Mouse (Mus musculus) stomach, embryonic 14.5 days (tissue): ENCODE results near the gene Hes7. TPM values are rescaled to one million over a fixed set of nuclear protein-coding genes. Genes with fewer than 3 reads are reported as not detected.

ENCODE experiments used
- ATAC-seq: fragments of 200-750 bp; cut with Nextera tagmentation; 2 replicates; pipeline ENCODE4 v1.8.0; 2017; ENCODE audit warnings: low read depth, moderate TSS enrichment; ENCODE audit not compliant: insufficient number of reproducible peaks, insufficient read depth, low FRiP score
- H3K27ac ChIP-seq: fragments of 300-500 bp; sonication (generic); 2 replicates; pipeline ENCODE4 v1.5.1; 2014; ENCODE audit warnings: mild to moderate bottlenecking, low read length, moderate library complexity, mixed read lengths
- H3K27me3 ChIP-seq: fragments of 300-500 bp; sonication (generic); 2 replicates; pipeline ENCODE4 v1.6.1; 2014; ENCODE audit warnings: low read length, control low read depth, mixed read lengths; ENCODE audit not compliant: control insufficient read depth, insufficient read depth
- H3K36me3 ChIP-seq: fragments of 300-500 bp; sonication (generic); 2 replicates; pipeline ENCODE4 v1.6.1; 2014; ENCODE audit warnings: mild to moderate bottlenecking, control low read depth, low read length, moderate library complexity, mixed read lengths; ENCODE audit not compliant: control insufficient read depth, insufficient read depth
- H3K4me1 ChIP-seq: fragments of 300-500 bp; sonication (generic); 2 replicates; pipeline ENCODE4 v1.6.1; 2014; ENCODE audit warnings: low read length, control low read depth, mixed read lengths; ENCODE audit not compliant: control insufficient read depth, insufficient read depth
- H3K4me2 ChIP-seq: fragments of 300-500 bp; sonication (generic); replicated peaks from 2 replicates; pipeline ENCODE4 v1.6.1; 2014; ENCODE audit warnings: low read depth, low read length, control low read depth
- H3K4me3 ChIP-seq: fragments of 300-500 bp; sonication (generic); 2 replicates; pipeline ENCODE4 v1.5.1; 2014; ENCODE audit warnings: low read depth, low read length, control low read depth
- H3K9ac ChIP-seq: fragments of 300-500 bp; sonication (generic); replicated peaks from 2 replicates; pipeline ENCODE4 v1.6.1; 2014; ENCODE audit warnings: low read depth, mild to moderate bottlenecking, control low read depth, low read length, moderate library complexity, mixed read lengths
- H3K9me3 ChIP-seq: fragments of 300-500 bp; sonication (generic); 2 replicates; pipeline ENCODE4 v1.6.1; 2016; ENCODE audit warnings: low read depth, low read length, control low read depth; ENCODE audit not compliant: control insufficient read depth
- WGBS: fragments of 180-500 bp; shearing (Covaris S2); extraction: QIAGEN DNeasy Blood & Tissue Kit; methylation state at CpG from one replicate; pipeline ENCODE4 v1.1.7; 2014; 5-methylcytosine and 5-hydroxymethylcytosine counted together
- polyA plus RNA-seq: library from polyadenylated mRNA; unstranded; fragments of >200 nt; fragmentation: Nextera tagmentation; extraction: Ambion mirVana; gene quantifications from 2 replicates; pipeline ENCODE4 v1.2.1, GENCODE M21; 2014

Hes7 gene
- polyA plus RNA-seq, 1 experiment from 2014 or later, result 0.54 TPM

GRCm38 (mm10) chr11:69123693-69124497 lies 3.7 kb downstream of the Hes7 start:
- Histone ChIP-seq H3K9ac (peak overlapping the region; percentile 25; the same call in 1 of the 2 replicates), H3K27ac (peak overlapping the region; percentile 80), H3K36me3 (no peaks in the 10 kb centered on the region), H3K27me3 (no peaks in the 10 kb centered on the region), H3K4me3 (peak overlapping the region; percentile 70), H3K4me2 (peak overlapping the region; percentile 94), H3K4me1 (peaks cover 16% of the 10 kb centered on the region), H3K9me3 (no peaks in the 10 kb centered on the region)
- WGBS, result under 1% methylated on average over 31 of the region's 31 CpGs
- peak; percentile 53; the same call in 1 of the 2 replicates for ATAC-seq

- Histone ChIP-seq H3K27ac (no peak overlapping the region), H3K9me3 (no peaks in the 10 kb centered on the region), H3K9ac (no peak overlapping the region), H3K4me1 (peaks cover 11% of the 10 kb centered on the region), H3K4me2 (0 out of 2 replicates have a peak overlapping the region, but pooled peaks have one; percentile 94), H3K4me3 (peak overlapping the region; percentile 70), H3K36me3 (no peaks in the 10 kb centered on the region), H3K27me3 (no peaks in the 10 kb centered on the region)
- ATAC-seq, result peak; percentile 16; the same call in 1 of the 2 replicates
- WGBS, result 2% methylated on average over 3 of the region's 3 CpGs
These were observed 4.3 kb downstream of the Hes7 start for GRCm38 (mm10) chr11:69124498-69124847.

- WGBS, result under 1% methylated on average over 24 of the region's 24 CpGs
- H3K27ac ChIP-seq, result peak overlapping the region; percentile 56
- ATAC-seq, result peak; percentile 25
These were observed 5.0 kb downstream of the Hes7 start for GRCm38 (mm10) chr11:69125041-69125851.

GRCm38 (mm10) chr11:69125852-69125918 lies 5.5 kb downstream of the Hes7 start, which contains the start of gene Aloxe3:
TSS of gene Aloxe3 (plus strand) at chr11:69125896.
- Histone ChIP-seq H3K9me3 (no peaks in the 10 kb centered on the region), H3K4me2 (peak within 1 kb of the TSS; percentile 79), H3K36me3 (no peaks in the 10 kb centered on the region), H3K4me1 (peaks cover 2% of the 10 kb centered on the region; the same call in 1 of the 2 replicates), H3K27me3 (no peaks in the 10 kb centered on the region), H3K9ac (peak within 1 kb of the TSS; percentile 19; the same call in 1 of the 2 replicates), H3K27ac (peak within 1 kb of the TSS; percentile 56), H3K4me3 (peak within 1 kb of the TSS; percentile 48)
- ATAC-seq, result no peak
- WGBS, result 2% methylated on average over 3 of the region's 3 CpGs

More at GRCm38 (mm10) chr11:69125041-69125851, 5.0 kb downstream of the Hes7 start:
- Histone ChIP-seq H3K36me3 (no peaks in the 10 kb centered on the region), H3K4me2 (peak overlapping the region; percentile 79), H3K27me3 (no peaks in the 10 kb centered on the region), H3K9me3 (no peaks in the 10 kb centered on the region), H3K4me3 (peak overlapping the region; percentile 48), H3K9ac (peak overlapping the region; percentile 19; the same call in 1 of the 2 replicates), H3K4me1 (peaks cover 6% of the 10 kb centered on the region)

- 12% methylated on average over 20 of the region's 20 CpGs for WGBS
- H3K9ac ChIP-seq, result peak overlapping the region; percentile 19; the same call in 1 of the 2 replicates
- H3K27ac ChIP-seq, result no peak overlapping the region
- no peaks in the 10 kb centered on the region; the same call in 1 of the 2 replicates for H3K4me1 ChIP-seq
- ATAC-seq, result no peak
- H3K9me3 ChIP-seq, result no peaks in the 10 kb centered on the region
- peak overlapping the region; percentile 79 for H3K4me2 ChIP-seq
- no peaks in the 10 kb centered on the region for H3K27me3 ChIP-seq
- H3K4me3 ChIP-seq, result peak overlapping the region; percentile 48
- no peaks in the 10 kb centered on the region for H3K36me3 ChIP-seq
These were observed 5.9 kb downstream of the Hes7 start for GRCm38 (mm10) chr11:69125919-69126705.

GRCm38 (mm10) chr11:69126706-69127095 lies 6.5 kb downstream of the Hes7 start:
- H3K4me2 ChIP-seq, result no peak overlapping the region
- no peaks in the 10 kb centered on the region; the same call in 1 of the 2 replicates for H3K4me1 ChIP-seq
- no peak overlapping the region for H3K4me3 ChIP-seq
- no peaks in the 10 kb centered on the region for H3K27me3 ChIP-seq
- no peak for ATAC-seq
- H3K9me3 ChIP-seq, result no peaks in the 10 kb centered on the region
- no peak overlapping the region for H3K9ac ChIP-seq
- no peaks in the 10 kb centered on the region for H3K36me3 ChIP-seq
- no peak overlapping the region for H3K27ac ChIP-seq
- WGBS, result 45% methylated on average over 2 of the region's 2 CpGs

GRCm38 (mm10) chr11:69128426-69129122 lies 8.4 kb downstream of the Hes7 start:
- Histone ChIP-seq H3K9ac (no peak overlapping the region), H3K4me2 (no peak overlapping the region), H3K4me1 (no peaks in the 10 kb centered on the region; the same call in 1 of the 2 replicates), H3K9me3 (no peaks in the 10 kb centered on the region), H3K27ac (no peak overlapping the region), H3K4me3 (no peak overlapping the region), H3K36me3 (no peaks in the 10 kb centered on the region), H3K27me3 (no peaks in the 10 kb centered on the region)
- 59% methylated on average over 8 of the region's 8 CpGs for WGBS
- no peak for ATAC-seq

GRCm38 (mm10) chr11:69133566-69133922 lies 13.3 kb downstream of the Hes7 start:
- 19% methylated on average over 5 of the region's 5 CpGs for WGBS
- ATAC-seq, result no peak
- no peaks in the 10 kb centered on the region for H3K9me3 ChIP-seq

More at GRCm38 (mm10) chr11:69133566-69133922, 13.3 kb downstream of the Hes7 start:
- peak overlapping the region; percentile 56 for H3K4me2 ChIP-seq
- H3K4me3 ChIP-seq, result peak overlapping the region; percentile 38
- H3K4me1 ChIP-seq, result no peaks in the 10 kb centered on the region
- no peak overlapping the region for H3K27ac ChIP-seq
- no peak overlapping the region; the same call in 1 of the 2 replicates for H3K9ac ChIP-seq
- H3K27me3 ChIP-seq, result no peaks in the 10 kb centered on the region
- no peaks in the 10 kb centered on the region for H3K36me3 ChIP-seq
